Mouse (Mus musculus): Measurements from ENCODE around the gene Tceanc2. TPM values are rescaled to one million over a fixed set of nuclear protein-coding genes. Genes with fewer than 3 reads are reported as not detected.

Tceanc2 gene
- 22.8 and 25.2 TPM in 2 replicates for polyA plus RNA-seq (2014; fragmentation: Nextera tagmentation; extraction: Ambion mirVana)

DNA sequence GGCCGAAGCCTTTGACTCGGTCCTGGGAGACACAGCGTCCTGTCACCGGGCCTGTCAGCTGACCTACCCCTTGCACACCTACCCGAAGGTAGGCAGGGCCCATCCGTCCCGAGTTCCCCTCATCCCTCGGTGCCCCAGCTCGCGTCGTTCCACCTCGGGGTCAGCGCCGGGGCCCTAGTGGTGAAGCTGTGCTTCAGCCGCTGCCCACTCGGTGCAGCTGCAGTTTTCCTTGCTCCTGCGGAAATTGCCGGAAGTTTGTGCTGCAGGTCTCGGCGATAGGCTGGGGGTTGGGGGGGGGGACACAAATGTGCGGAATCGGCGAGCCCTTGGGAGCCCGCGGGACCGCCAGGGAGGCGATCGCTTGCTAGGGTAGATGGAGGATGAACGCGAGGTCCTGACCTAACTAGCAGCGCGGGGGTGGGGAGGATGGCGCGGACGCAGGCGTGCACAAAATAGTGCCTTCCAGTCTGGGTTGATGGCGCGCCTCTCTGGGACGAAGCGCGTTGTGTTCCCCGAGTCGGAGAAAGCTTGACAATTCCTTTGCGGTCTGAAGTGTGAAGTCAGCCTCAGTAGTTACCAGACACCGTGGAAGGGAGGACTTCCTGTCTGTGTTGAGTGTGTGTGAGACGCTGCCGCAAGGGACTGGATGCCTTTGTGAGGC lies at the start of gene Tceanc2:
Tceanc2 (minus strand) TSS at position 287 of the 661 bp plus-strand sequence.
- under 1% methylated on average over 47 of the region's 47 CpGs for WGBS
- H3K4me3 ChIP-seq (ENCODE audit: low read depth, low read length) = peak within 1 kb of the TSS; percentile 97
- ATAC-seq (ENCODE audit: low FRiP score) (peak; percentile 20; the same call in 1 of the 2 replicates), DNase-seq (ENCODE audit: low spot score, missing footprints) (peak; percentile 93)
- H3K9ac ChIP-seq (ENCODE audit: low read length) = peak within 1 kb of the TSS; percentile 90
- H3K4me1 ChIP-seq (ENCODE audit: control insufficient read depth, insufficient read depth, low read length) = peaks cover 15% of the 10 kb centered on the region
- peak within 1 kb of the TSS; percentile 50 for H3K4me2 ChIP-seq
- no peaks in the 10 kb centered on the region for H3K9me3 ChIP-seq (ENCODE audit: control insufficient read depth, low read length)
- H3K27ac ChIP-seq (ENCODE audit: low read depth, low read length) = peak within 1 kb of the TSS; percentile 93
- no peaks in the 10 kb centered on the region for H3K27me3 ChIP-seq (ENCODE audit: control insufficient read depth, insufficient read depth, low read length)
- H3K36me3 ChIP-seq (ENCODE audit: control insufficient read depth, insufficient read depth, low read length) = no peaks in the 10 kb centered on the region; the same call in 1 of the 2 replicates

- no peaks in the 10 kb centered on the region for H3K4me1 ChIP-seq (ENCODE audit: control insufficient read depth, insufficient read depth, low read length)
- no peak overlapping the region for H3K4me3 ChIP-seq (ENCODE audit: low read depth, low read length)
- H3K9me3 ChIP-seq (ENCODE audit: control insufficient read depth, low read length) = no peaks in the 10 kb centered on the region
- WGBS = 93% methylated on average over 2 of the region's 2 CpGs
- no peak overlapping the region for H3K4me2 ChIP-seq
- DNase-seq (ENCODE audit: low spot score, missing footprints) (no peak), ATAC-seq (ENCODE audit: low FRiP score) (no peak)
- no peak overlapping the region for H3K9ac ChIP-seq (ENCODE audit: low read length)
- H3K36me3 ChIP-seq (ENCODE audit: control insufficient read depth, insufficient read depth, low read length) = no peaks in the 10 kb centered on the region
- no peak overlapping the region for H3K27ac ChIP-seq (ENCODE audit: low read depth, low read length)
- H3K27me3 ChIP-seq (ENCODE audit: control insufficient read depth, insufficient read depth, low read length) = no peaks in the 10 kb centered on the region
Measured at GRCm38 (mm10) chr4:107226313-107226712, 47.4 kb upstream of the Tceanc2 start.

- ATAC-seq (ENCODE audit: low FRiP score) (no peak), DNase-seq (ENCODE audit: low spot score, missing footprints) (no peak)
- 85% methylated on average over 11 of the region's 11 CpGs for WGBS
Measured at GRCm38 (mm10) chr4:107223225-107224204, 44.6 kb upstream of the Tceanc2 start.

GRCm38 (mm10) chr4:107221524-107221923 lies 42.6 kb upstream of the Tceanc2 start:
- WGBS = 93% methylated on average over 5 of the region's 5 CpGs

More at GRCm38 (mm10) chr4:107223225-107224204, 44.6 kb upstream of the Tceanc2 start:
- Histone ChIP-seq H3K4me1 (ENCODE audit: control insufficient read depth, insufficient read depth, low read length) (no peaks in the 10 kb centered on the region), H3K9me3 (ENCODE audit: control insufficient read depth, low read length) (no peaks in the 10 kb centered on the region), H3K4me2 (no peak overlapping the region), H3K9ac (ENCODE audit: low read length) (no peak overlapping the region), H3K27ac (ENCODE audit: low read depth, low read length) (no peak overlapping the region), H3K4me3 (ENCODE audit: low read depth, low read length) (no peak overlapping the region), H3K27me3 (ENCODE audit: control insufficient read depth, insufficient read depth, low read length) (no peaks in the 10 kb centered on the region), H3K36me3 (ENCODE audit: control insufficient read depth, insufficient read depth, low read length) (no peaks in the 10 kb centered on the region)

DNA sequence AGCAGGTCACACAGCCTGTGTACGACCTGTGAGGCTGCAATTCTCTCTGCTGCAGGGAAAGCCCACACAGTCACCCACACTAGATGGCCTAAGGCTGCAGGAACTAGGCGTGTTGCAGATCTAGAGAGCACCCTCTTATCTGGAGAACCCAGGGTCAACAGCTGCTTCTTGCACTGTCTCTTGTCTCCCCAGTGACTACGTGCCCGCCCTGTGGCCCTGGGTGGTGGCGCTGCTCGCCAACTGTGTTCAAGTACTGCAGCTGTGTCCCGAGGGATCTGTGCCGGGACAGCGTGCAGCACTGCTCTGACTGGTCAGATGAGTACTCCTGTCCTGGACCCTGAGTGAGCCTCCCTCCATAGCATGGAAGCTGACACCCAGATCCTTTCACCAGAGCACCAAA lies 38.7 kb upstream of the Tceanc2 start:
- no peak overlapping the region for H3K4me3 ChIP-seq (ENCODE audit: low read depth, low read length)
- no peaks in the 10 kb centered on the region for H3K27me3 ChIP-seq (ENCODE audit: control insufficient read depth, insufficient read depth, low read length)
- ATAC-seq (ENCODE audit: low FRiP score) (no peak), DNase-seq (ENCODE audit: low spot score, missing footprints) (no peak)
- H3K27ac ChIP-seq (ENCODE audit: low read depth, low read length) = no peak overlapping the region
- no peaks in the 10 kb centered on the region for H3K4me1 ChIP-seq (ENCODE audit: control insufficient read depth, insufficient read depth, low read length)
- H3K9me3 ChIP-seq (ENCODE audit: control insufficient read depth, low read length) = no peaks in the 10 kb centered on the region
- no peak overlapping the region for H3K9ac ChIP-seq (ENCODE audit: low read length)
- no peak overlapping the region for H3K4me2 ChIP-seq
- H3K36me3 ChIP-seq (ENCODE audit: control insufficient read depth, insufficient read depth, low read length) = no peaks in the 10 kb centered on the region
- WGBS = 91% methylated on average over 9 of the region's 9 CpGs

More at GRCm38 (mm10) chr4:107221524-107221923, 42.6 kb upstream of the Tceanc2 start:
- Histone ChIP-seq H3K27ac (ENCODE audit: low read depth, low read length) (no peak overlapping the region), H3K36me3 (ENCODE audit: control insufficient read depth, insufficient read depth, low read length) (no peaks in the 10 kb centered on the region), H3K4me2 (no peak overlapping the region), H3K9ac (ENCODE audit: low read length) (no peak overlapping the region), H3K9me3 (ENCODE audit: control insufficient read depth, low read length) (no peaks in the 10 kb centered on the region), H3K4me1 (ENCODE audit: control insufficient read depth, insufficient read depth, low read length) (no peaks in the 10 kb centered on the region), H3K4me3 (ENCODE audit: low read depth, low read length) (no peak overlapping the region), H3K27me3 (ENCODE audit: control insufficient read depth, insufficient read depth, low read length) (no peaks in the 10 kb centered on the region)
- ATAC-seq (ENCODE audit: low FRiP score) (no peak), DNase-seq (ENCODE audit: low spot score, missing footprints) (no peak)

GRCm38 (mm10) chr4:107213279-107214011 lies 34.5 kb upstream of the Tceanc2 start:
- no peak overlapping the region for H3K4me3 ChIP-seq (ENCODE audit: low read depth, low read length)
- H3K27me3 ChIP-seq (ENCODE audit: control insufficient read depth, insufficient read depth, low read length) = no peaks in the 10 kb centered on the region
- WGBS = 80% methylated on average over 12 of the region's 12 CpGs
- no peaks in the 10 kb centered on the region for H3K36me3 ChIP-seq (ENCODE audit: control insufficient read depth, insufficient read depth, low read length)
- H3K4me1 ChIP-seq (ENCODE audit: control insufficient read depth, insufficient read depth, low read length) = no peaks in the 10 kb centered on the region
- no peak overlapping the region for H3K27ac ChIP-seq (ENCODE audit: low read depth, low read length)
- no peak for ATAC-seq (ENCODE audit: low FRiP score)
- no peak overlapping the region for H3K4me2 ChIP-seq
- no peak overlapping the region for H3K9ac ChIP-seq (ENCODE audit: low read length)
- peak; percentile 53 for DNase-seq (ENCODE audit: low spot score, missing footprints)
- no peaks in the 10 kb centered on the region for H3K9me3 ChIP-seq (ENCODE audit: control insufficient read depth, low read length)

DNA sequence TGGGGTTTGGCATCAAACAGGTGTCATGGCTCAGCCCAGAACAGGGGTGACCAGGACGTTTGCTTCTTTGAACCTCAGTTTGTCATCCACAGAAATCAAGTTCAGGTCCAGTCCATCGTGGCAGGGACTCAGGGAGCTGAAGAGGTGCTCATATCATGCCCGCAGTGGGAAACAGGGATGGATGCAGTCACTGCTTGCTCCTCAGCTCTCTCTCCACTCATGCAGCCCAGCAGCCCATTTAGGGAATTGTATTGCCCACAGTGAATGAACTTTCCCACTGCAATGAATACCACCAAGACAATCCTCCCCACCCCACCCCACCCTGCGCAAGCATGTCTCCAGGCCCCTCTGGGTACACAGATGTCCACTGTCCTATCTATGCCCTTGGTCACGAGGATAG lies 33.0 kb upstream of the Tceanc2 start:
- no peak overlapping the region for H3K9ac ChIP-seq (ENCODE audit: low read length)
- 82% methylated on average over 5 of the region's 5 CpGs for WGBS
- H3K9me3 ChIP-seq (ENCODE audit: control insufficient read depth, low read length) = no peaks in the 10 kb centered on the region

GRCm38 (mm10) chr4:107211465-107211864 lies 32.5 kb upstream of the Tceanc2 start:
- H3K4me1 ChIP-seq (ENCODE audit: control insufficient read depth, insufficient read depth, low read length) = no peaks in the 10 kb centered on the region
- H3K4me3 ChIP-seq (ENCODE audit: low read depth, low read length) = no peak overlapping the region
- H3K27me3 ChIP-seq (ENCODE audit: control insufficient read depth, insufficient read depth, low read length) = no peaks in the 10 kb centered on the region
- no peak for DNase-seq (ENCODE audit: low spot score, missing footprints)
- H3K36me3 ChIP-seq (ENCODE audit: control insufficient read depth, insufficient read depth, low read length) = no peaks in the 10 kb centered on the region
- H3K27ac ChIP-seq (ENCODE audit: low read depth, low read length) = no peak overlapping the region
- WGBS = 86% methylated on average over 4 of the region's 4 CpGs
- H3K9me3 ChIP-seq (ENCODE audit: control insufficient read depth, low read length) = no peaks in the 10 kb centered on the region
- ATAC-seq (ENCODE audit: low FRiP score) = no peak
- H3K9ac ChIP-seq (ENCODE audit: low read length) = no peak overlapping the region
- no peak overlapping the region for H3K4me2 ChIP-seq

More for the DNA sequence above, 33.0 kb upstream of the Tceanc2 start:
- Histone ChIP-seq H3K4me3 (ENCODE audit: low read depth, low read length) (no peak overlapping the region), H3K36me3 (ENCODE audit: control insufficient read depth, insufficient read depth, low read length) (no peaks in the 10 kb centered on the region), H3K4me1 (ENCODE audit: control insufficient read depth, insufficient read depth, low read length) (no peaks in the 10 kb centered on the region), H3K27me3 (ENCODE audit: control insufficient read depth, insufficient read depth, low read length) (no peaks in the 10 kb centered on the region), H3K4me2 (no peak overlapping the region), H3K27ac (ENCODE audit: low read depth, low read length) (no peak overlapping the region)
- peak; percentile 57 for DNase-seq (ENCODE audit: low spot score, missing footprints)
- no peak for ATAC-seq (ENCODE audit: low FRiP score)

Measured in midbrain, embryonic 11.5 days (tissue).